Mouse (Mus musculus): Measurements from ENCODE around the gene Disp1.

The Disp1 gene

DNA sequence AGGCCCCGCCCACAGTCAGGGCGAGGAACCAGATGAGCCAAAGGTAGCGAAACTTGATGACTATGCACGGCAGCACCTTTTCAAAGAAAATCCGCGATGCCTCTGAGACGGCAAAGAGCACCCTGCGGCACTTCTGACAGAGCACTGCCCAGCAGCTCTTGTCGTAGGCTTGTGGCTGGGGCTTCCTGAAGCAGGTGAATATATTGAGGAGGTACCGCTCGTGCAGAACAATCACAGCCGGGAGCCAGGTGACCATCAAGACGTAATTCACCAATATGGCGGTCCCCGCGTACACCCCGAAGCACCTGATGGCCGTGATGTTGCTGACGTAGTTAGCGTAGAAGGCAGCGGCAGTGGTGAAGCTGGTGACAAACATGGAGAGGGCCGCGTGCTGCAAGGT lies 132.7 kb downstream of the Disp1 start:
- no peak for DNase-seq (ENCODE audit: low read depth, low spot score)

- DNase-seq (ENCODE audit: low read depth, low spot score) = no peak
Measured at GRCm38 (mm10) chr1:183086843-183087242, 134.5 kb downstream of the Disp1 start.

DNA sequence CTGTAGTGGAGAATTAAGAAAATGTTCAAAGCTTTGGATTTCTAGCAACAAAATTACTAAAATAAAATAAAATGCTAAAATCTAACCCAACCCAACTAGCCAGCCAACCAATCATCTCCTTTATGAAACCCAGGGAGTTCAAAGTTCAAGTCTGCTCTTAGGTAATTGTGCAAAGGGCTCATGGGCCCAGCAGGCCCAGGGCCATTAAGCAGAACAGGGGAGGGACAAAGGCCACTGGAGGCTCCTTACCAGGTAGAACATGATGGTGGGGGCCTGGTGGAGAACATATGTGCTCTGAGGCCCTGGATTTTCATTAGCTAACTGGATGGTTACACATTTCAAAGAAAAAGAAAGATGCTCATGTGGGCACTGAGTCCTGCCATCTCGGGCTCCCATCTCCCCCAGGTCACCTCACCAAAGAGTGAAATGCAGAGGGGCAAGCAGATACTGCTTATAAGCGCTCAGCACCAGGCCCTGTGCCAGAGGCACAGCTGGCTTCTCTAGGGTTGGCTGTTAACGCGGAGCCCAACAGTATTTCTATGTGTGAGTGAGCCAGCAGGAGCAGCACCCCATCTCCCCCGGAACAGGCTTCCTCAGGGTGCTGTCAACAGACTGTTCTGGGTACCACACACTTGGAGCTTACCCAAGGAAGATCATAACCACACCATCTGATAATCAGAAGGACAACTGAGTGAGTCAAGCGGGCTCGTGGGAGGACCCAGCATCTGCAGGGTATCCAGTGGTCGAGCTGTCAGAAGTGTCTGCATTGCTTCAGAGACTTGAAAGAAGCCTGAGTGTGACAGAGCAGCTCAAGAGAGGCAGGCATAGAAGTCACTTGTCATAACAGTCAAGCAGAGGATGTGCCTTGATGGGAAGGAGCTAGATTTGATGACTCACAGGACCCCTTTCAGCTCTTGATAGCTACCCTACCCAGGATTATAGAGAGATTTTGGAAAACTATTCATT lies 137.0 kb downstream of the Disp1 start:
- DNase-seq (ENCODE audit: low read depth, low spot score) = no peak

- DNase-seq (ENCODE audit: low read depth, low spot score) = no peak
Measured at GRCm38 (mm10) chr1:183082436-183082835, 138.9 kb downstream of the Disp1 start.

DNA sequence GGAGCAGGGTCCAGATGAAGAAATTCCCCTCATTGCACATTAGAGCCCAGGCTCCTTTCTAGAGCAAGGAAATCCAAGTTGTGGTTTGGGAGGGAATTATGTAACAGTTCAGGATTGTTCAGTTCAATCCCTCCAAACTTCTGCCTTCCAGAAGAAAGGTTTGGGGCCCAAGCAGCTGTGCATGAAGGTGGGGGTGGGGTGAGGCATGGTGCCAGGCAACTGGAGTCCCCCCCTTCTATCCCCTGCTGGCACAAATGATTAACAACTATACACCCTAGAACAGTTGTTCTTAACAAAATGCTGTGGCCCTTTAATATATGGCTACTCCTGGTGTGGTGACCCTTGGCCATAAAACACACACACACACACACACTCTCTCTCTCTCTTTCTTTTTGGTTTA lies 140.2 kb downstream of the Disp1 start:
- DNase-seq (ENCODE audit: low read depth, low spot score) = no peak

DNA sequence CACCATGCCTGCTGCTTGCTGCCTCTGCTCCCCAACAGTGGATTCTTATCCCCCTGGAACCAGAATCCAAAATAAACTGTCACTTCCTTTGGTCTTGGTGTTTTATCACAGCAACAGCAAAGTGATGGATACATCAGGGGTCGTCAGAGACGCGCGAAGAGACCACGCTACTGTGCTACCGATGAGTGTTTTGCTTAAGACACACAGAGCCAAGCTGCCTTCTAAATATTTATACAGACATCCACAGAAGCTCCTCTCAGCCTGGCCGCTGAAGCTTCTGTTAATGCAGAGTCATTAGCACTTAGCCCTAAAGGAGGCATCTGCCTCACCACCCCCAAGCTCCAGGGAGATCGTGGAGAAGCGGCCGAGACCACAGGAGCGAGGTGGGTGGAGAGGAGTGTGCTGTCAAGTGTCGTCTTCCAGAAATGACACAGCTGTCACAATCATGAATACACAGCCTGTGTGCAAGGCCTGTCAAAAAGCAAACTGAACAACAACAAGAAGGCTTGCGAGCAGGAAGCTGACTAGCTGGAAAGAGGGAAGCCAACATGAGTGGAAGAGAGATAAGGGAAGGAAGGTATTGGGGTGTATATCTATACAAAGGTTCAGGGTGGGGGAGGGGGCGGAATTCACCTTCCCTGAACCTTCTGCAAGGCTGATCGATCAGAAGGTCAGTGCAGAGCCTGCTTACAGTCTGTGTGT lies 146.1 kb downstream of the Disp1 start:
- DNase-seq (ENCODE audit: low read depth, low spot score) = no peak

- no peak for DNase-seq (ENCODE audit: low read depth, low spot score)
Measured at GRCm38 (mm10) chr1:183072263-183073050, 148.9 kb downstream of the Disp1 start.

- no peak for DNase-seq (ENCODE audit: low read depth, low spot score)
Measured at GRCm38 (mm10) chr1:183069954-183070649, 151.2 kb downstream of the Disp1 start.

GRCm38 (mm10) chr1:183067807-183068206 lies 153.5 kb downstream of the Disp1 start:
- no peak for DNase-seq (ENCODE audit: low read depth, low spot score)

DNA sequence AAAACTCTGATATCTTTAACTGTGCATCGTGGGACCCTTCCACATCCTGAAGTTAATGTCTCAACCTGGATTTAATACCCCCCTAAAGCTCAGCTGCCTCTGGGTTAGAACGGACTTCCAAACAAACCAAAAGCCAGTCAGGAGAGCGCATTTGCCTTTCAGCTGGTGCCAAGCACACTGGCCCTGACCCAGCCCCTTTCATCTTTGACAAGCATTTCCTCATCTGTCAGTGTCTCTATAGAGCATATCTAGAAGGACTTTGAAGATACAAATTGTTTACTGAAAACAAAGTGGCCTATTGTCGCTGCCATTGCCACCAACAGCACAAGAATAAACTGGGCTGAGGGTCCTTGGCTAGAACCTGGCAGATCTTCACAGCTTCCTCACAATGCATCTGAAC lies 154.3 kb downstream of the Disp1 start:
- no peak for DNase-seq (ENCODE audit: low read depth, low spot score)

DNA sequence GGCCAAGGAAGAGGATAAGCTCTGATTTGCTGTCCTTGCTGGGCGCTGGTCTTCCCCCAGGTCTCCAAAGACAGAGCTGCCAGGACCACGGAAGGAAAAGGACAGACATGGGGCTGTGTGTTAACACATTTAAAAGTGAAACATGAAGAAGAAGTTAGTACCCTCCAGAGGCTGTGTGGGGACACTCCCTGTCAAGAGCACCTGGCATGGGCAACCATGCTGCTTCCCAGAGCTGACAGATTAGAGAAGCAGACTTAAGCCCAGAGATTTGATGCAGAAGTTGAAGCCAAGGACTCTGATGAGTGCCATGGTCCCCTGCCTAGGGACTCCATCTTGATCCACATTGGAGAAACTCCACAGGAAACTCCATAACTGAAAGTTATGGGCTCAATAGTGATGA lies 160.7 kb downstream of the Disp1 start:
- no peak for DNase-seq (ENCODE audit: low read depth, low spot score)

GRCm38 (mm10) chr1:183056289-183056655 lies 165.1 kb downstream of the Disp1 start:
- no peak for DNase-seq (ENCODE audit: low read depth, low spot score)

DNA sequence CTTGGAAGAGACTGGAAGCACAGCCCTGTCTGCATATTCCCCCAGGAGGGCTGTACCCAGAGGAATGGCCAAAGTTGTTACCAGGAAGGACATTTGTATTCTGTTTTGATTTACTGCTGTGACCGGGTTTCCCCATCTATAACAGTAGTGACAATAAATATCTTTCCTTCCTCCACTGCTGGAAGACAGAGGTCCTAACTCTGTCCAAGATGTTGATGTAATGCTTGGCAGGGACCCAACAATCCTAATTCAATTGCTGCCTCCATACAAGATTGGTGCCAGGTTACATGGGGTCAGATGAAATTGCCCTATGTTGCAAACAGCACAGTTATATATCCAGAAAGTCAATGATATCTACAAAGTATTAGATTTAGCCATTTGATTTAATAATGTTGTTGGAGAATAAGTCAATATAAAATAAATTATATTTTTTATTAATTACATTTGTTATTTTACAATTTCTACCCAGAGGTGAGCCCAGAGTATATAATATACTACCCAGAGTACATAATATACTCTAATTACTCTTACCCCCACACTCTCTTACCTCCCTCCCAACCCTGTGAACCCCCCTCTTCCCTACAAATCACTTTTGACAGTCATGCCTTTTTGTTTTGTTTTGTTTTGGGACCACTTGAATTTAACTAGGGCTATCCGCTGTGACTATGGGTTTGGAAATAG lies 165.6 kb downstream of the Disp1 start:
- DNase-seq (ENCODE audit: low read depth, low spot score) = no peak

DNA sequence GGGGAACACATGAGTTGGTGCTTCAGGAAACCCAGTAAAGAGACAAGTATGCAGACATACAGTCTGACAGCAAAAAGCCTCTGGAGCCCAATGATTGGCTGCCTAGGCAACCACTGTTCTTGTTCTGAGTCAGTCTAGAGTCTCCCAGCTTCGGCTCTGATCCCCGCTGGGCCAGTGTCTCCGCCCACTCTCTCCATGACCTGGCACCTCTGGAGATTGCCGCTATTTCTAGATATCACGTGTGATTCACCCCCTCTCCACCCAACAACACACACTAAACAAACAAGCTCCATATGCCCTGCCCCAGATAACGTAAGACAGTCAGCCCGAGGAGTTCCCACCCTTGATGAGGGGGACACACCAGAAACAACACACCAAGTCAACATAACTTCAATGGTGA lies 168.7 kb downstream of the Disp1 start:
- no peak for DNase-seq (ENCODE audit: low read depth, low spot score)

DNA sequence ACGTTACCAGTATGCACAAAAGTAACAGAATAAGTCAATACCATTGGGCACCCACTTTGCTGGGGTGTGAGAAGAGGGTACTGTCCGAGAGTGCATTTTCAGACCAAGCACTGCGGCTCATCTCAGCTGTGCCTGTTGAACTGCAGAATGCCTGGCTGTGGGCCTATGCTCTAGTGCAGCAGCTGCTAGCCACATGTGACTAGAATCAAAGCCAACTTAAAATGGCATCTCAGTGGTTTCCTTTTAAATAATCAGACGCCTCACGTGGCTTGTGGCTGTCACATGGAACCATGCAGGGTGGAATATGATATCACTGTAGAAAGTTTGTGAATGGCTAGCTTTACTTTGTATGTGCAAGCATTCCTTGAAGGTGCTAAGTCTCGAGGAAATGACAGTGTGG lies 172.0 kb downstream of the Disp1 start:
- DNase-seq (ENCODE audit: low read depth, low spot score) = no peak

DNA sequence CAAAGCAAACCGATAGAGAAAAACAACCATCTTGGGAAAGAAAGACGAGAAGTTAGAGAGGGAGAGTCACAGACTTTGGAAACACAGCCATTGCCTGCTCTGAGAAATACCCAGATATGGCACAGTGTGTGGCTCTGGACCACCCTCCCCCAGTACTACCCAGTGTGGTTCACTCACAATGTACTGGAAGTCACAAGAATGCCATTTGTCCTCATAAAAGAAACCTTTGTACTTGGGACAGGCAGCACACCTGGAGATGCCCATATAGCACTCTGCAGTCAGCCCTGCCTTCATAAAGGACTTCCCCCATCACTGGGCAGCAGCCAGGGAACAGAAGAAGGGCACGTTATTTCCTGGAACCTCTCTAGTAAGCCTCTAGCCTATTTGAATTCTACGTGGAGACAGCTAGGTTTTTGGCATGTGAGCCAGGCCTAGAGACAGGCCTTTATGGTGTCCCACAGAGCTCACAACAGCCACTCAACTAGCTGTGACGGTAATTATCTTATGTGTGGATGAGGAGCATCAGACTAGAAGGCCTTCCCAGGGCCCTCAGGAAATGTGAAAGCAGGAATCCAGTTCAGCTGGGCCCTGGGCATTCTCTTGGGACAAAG lies 173.3 kb downstream of the Disp1 start:
- DNase-seq (ENCODE audit: low read depth, low spot score) = no peak

GRCm38 (mm10) chr1:183047191-183047912 lies 174.0 kb downstream of the Disp1 start:
- DNase-seq (ENCODE audit: low read depth, low spot score) = no peak

DNA sequence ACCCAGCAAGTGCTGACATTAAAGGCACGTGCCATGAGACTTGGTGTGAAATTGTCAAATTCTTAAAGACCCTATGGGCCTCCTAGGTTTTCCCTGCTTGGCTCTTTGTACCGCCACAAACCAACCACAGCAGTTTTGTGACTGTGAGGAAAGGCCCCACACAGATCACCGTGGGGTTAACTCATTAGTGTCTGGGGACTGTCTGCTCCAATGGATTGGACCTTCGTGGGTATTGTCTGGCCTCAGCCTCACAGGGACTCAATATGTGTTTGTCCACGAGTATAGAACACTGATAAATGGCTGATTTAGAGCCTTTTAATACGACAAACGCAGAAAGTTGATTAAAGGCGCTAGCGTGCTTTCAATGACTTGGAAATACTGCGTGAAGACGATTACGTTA lies 175.2 kb downstream of the Disp1 start:
- no peak for DNase-seq (ENCODE audit: low read depth, low spot score)

DNA sequence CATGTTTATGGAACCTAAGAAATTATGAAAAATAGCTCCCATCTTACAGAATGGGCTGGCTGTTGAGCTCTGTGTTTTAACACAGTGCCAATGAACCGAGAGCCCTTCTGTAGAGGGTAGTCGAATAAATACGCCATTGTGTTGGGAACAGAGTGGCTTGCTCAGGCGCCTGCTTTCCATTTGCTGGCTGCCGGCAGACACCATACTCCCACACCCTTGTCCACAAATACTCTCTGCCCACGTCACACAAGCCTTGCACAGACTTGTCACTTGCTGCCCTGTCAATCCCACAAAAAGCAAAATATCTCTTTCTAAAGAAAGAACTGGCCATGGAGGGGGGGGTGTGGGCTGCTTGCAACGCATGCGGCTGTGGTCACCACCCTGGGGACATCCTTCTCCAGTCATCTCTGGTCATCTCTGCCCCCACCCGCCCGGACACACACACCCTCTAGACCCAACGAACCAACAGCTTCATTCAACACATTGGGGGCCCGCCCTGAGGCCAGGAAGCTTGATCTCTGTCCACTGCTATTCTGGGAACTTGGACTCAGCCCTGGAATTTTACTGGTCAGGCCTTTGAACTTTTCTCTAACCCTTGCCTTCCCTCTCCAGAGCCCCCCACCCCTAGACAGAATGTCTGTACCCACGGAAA lies 178.0 kb downstream of the Disp1 start:
- DNase-seq (ENCODE audit: low read depth, low spot score) = no peak
